Mouse (Mus musculus) heart, embryonic 16.5 days (tissue): Measurements from ENCODE around the gene Cysrt1. TPM values are rescaled to one million over a fixed set of nuclear protein-coding genes. Genes with fewer than 3 reads are reported as not detected.
A peak's percentile ranks its signal among the peaks of the same experiment; 100 is the strongest.

Experiments used
- ATAC-seq: fragments of 200-750 bp; cut with Nextera tagmentation; replicated peaks from 2 replicates; pipeline ENCODE4 v1.8.0; 2017; ENCODE audit warnings: moderate number of reproducible peaks; ENCODE audit not compliant: insufficient read depth, low FRiP score; ENCODE audit errors: extremely low read depth
- H3K27ac ChIP-seq: fragments of 300-500 bp; sonication (generic); 2 replicates; pipeline ENCODE4 v1.5.1; 2014; ENCODE audit warnings: mild to moderate bottlenecking, low read length, control low read depth, moderate library complexity
- H3K27me3 ChIP-seq: fragments of 300-500 bp; sonication (generic); 2 replicates; pipeline ENCODE4 v1.6.1; 2014; ENCODE audit warnings: low read length, mixed read lengths; ENCODE audit not compliant: control insufficient read depth, insufficient read depth
- H3K36me3 ChIP-seq: fragments of 300-500 bp; sonication (generic); 2 replicates; pipeline ENCODE4 v1.6.1; 2014; ENCODE audit not compliant: control insufficient read depth, insufficient read depth
- H3K4me1 ChIP-seq: fragments of 300-500 bp; sonication (generic); 2 replicates; pipeline ENCODE4 v1.6.1; 2014; ENCODE audit warnings: low read length, mixed read lengths; ENCODE audit not compliant: control insufficient read depth, insufficient read depth
- H3K4me2 ChIP-seq: fragments of 300-500 bp; sonication (generic); 2 replicates; pipeline ENCODE4 v1.6.1; 2014; ENCODE audit warnings: low read depth, mild to moderate bottlenecking, control low read depth, low read length
- H3K4me3 ChIP-seq: fragments of 300-500 bp; sonication (generic); 2 replicates; pipeline ENCODE4 v1.5.1; 2014; ENCODE audit warnings: mild to moderate bottlenecking, control low read depth, low read length
- H3K9ac ChIP-seq: fragments of 300-500 bp; sonication (generic); 2 replicates; pipeline ENCODE4 v1.6.1; 2014; ENCODE audit warnings: low read length, control low read depth
- H3K9me3 ChIP-seq: fragments of 300-500 bp; sonication (generic); replicated peaks from 2 replicates; pipeline ENCODE4 v1.6.1; 2016; ENCODE audit warnings: low read length; ENCODE audit not compliant: control insufficient read depth
- WGBS: fragments of 180-500 bp; shearing (Covaris S2); extraction: QIAGEN DNeasy Blood & Tissue Kit; methylation state at CpG from one replicate; pipeline ENCODE4 v1.1.7; 2014; 5-methylcytosine and 5-hydroxymethylcytosine counted together
- polyA plus RNA-seq: library from polyadenylated mRNA; unstranded; fragments of >200 nt; fragmentation: Nextera tagmentation; extraction: Ambion mirVana; gene quantifications from 2 replicates; pipeline ENCODE4 v1.2.1, GENCODE M21; 2015

The Cysrt1 gene
- polyA plus RNA-seq, 1 experiment from 2014 or later: not detected

- H3K36me3 ChIP-seq: peaks cover 33% of the 10 kb centered on the region
- H3K4me3 ChIP-seq: no peak overlapping the region
- WGBS: 71% methylated on average over 1 of the region's 1 CpGs
- ATAC-seq: no peak
- H3K9me3 ChIP-seq: no peaks in the 10 kb centered on the region
- no peak overlapping the region for H3K4me2 ChIP-seq
- no peak overlapping the region; the same call in 1 of the 2 replicates for H3K27ac ChIP-seq
- H3K9ac ChIP-seq: no peak overlapping the region
- H3K27me3 ChIP-seq: peaks cover 36% of the 10 kb centered on the region
- H3K4me1 ChIP-seq: peaks cover 11% of the 10 kb centered on the region; the same call in 1 of the 2 replicates
Observed at GRCm38 (mm10) chr2:25286314-25286713, 44.1 kb upstream of the Cysrt1 start.

GRCm38 (mm10) chr2:25285551-25285950, 43.3 kb upstream of the Cysrt1 start:
- Histone ChIP-seq H3K9me3 (no peaks in the 10 kb centered on the region), H3K27me3 (peaks cover 29% of the 10 kb centered on the region), H3K36me3 (peaks cover 41% of the 10 kb centered on the region), H3K4me1 (peaks cover 8% of the 10 kb centered on the region; the same call in 1 of the 2 replicates), H3K9ac (no peak overlapping the region), H3K4me3 (no peak overlapping the region), H3K27ac (no peak overlapping the region), H3K4me2 (no peak overlapping the region)
- 86% methylated on average over 2 of the region's 2 CpGs for WGBS
- ATAC-seq: no peak

GRCm38 (mm10) chr2:25278928-25279882, 37.0 kb upstream of the Cysrt1 start:
- no peaks in the 10 kb centered on the region for H3K27me3 ChIP-seq
- no peaks in the 10 kb centered on the region for H3K4me1 ChIP-seq
- no peak overlapping the region for H3K27ac ChIP-seq
- no peaks in the 10 kb centered on the region for H3K9me3 ChIP-seq
- H3K4me3 ChIP-seq: no peak overlapping the region
- ATAC-seq: peak; percentile 58; the same call in 1 of the 2 replicates
- no peak overlapping the region for H3K9ac ChIP-seq
- WGBS: 60% methylated on average over 13 of the region's 13 CpGs
- no peak overlapping the region for H3K4me2 ChIP-seq
- H3K36me3 ChIP-seq: peaks cover 72% of the 10 kb centered on the region

GRCm38 (mm10) chr2:25273010-25273409, 30.8 kb upstream of the Cysrt1 start:
- Histone ChIP-seq H3K9me3 (no peaks in the 10 kb centered on the region), H3K9ac (peak overlapping the region; percentile 82), H3K4me2 (peak overlapping the region; percentile 96), H3K4me3 (peak overlapping the region; percentile 78), H3K27me3 (no peaks in the 10 kb centered on the region), H3K27ac (peak overlapping the region; percentile 65), H3K36me3 (peaks cover 40% of the 10 kb centered on the region), H3K4me1 (peaks cover 17% of the 10 kb centered on the region)
- 32% methylated on average over 16 of the region's 16 CpGs for WGBS
- ATAC-seq: no peak

- Histone ChIP-seq H3K4me2 (peak overlapping the region; percentile 96), H3K36me3 (peaks cover 35% of the 10 kb centered on the region)
Observed at GRCm38 (mm10) chr2:25272515-25272914, 30.3 kb upstream of the Cysrt1 start.

GRCm38 (mm10) chr2:25271827-25272511, 29.7 kb upstream of the Cysrt1 start, which contains the start of the genes Ssna1 and Anapc2:
Gene Ssna1, minus strand, starts transcription at chr2:25272438.
Gene Anapc2, plus strand, starts transcription at chr2:25272478.
- ATAC-seq: peak; percentile 96
- peak within 1 kb of the TSS; percentile 96 for H3K4me2 ChIP-seq
- WGBS: under 1% methylated on average over 55 of the region's 55 CpGs
- peaks cover 33% of the 10 kb centered on the region for H3K36me3 ChIP-seq
- H3K4me3 ChIP-seq: peak within 1 kb of the TSS; percentile 78
- H3K9me3 ChIP-seq: no peaks in the 10 kb centered on the region
- no peaks in the 10 kb centered on the region for H3K27me3 ChIP-seq
- peak within 1 kb of the TSS; percentile 82 for H3K9ac ChIP-seq
- H3K4me1 ChIP-seq: peaks cover 25% of the 10 kb centered on the region
- peak within 1 kb of the TSS; percentile 86 for H3K27ac ChIP-seq

More at GRCm38 (mm10) chr2:25272515-25272914, 30.3 kb upstream of the Cysrt1 start:
- H3K4me3 ChIP-seq: peak overlapping the region; percentile 78
- no peaks in the 10 kb centered on the region for H3K9me3 ChIP-seq
- peak overlapping the region; percentile 82 for H3K9ac ChIP-seq
- H3K27me3 ChIP-seq: no peaks in the 10 kb centered on the region
- H3K4me1 ChIP-seq: peaks cover 19% of the 10 kb centered on the region
- WGBS: 0% methylated on average over 23 of the region's 29 CpGs
- H3K27ac ChIP-seq: peak overlapping the region; percentile 65
- peak; percentile 47 for ATAC-seq

- no peak overlapping the region for H3K9ac ChIP-seq
- no peak overlapping the region for H3K4me2 ChIP-seq
- no peaks in the 10 kb centered on the region for H3K9me3 ChIP-seq
- peaks cover 43% of the 10 kb centered on the region for H3K4me1 ChIP-seq
- peaks cover 8% of the 10 kb centered on the region for H3K27me3 ChIP-seq
- 67% methylated on average over 4 of the region's 4 CpGs for WGBS
- ATAC-seq: no peak
- H3K27ac ChIP-seq: no peak overlapping the region
- H3K4me3 ChIP-seq: no peak overlapping the region
- H3K36me3 ChIP-seq: peaks cover 11% of the 10 kb centered on the region; the same call in 1 of the 2 replicates
Observed at GRCm38 (mm10) chr2:25267746-25268309, 25.6 kb upstream of the Cysrt1 start.

- H3K27ac ChIP-seq: no peak overlapping the region
- H3K27me3 ChIP-seq: peaks cover 8% of the 10 kb centered on the region
- H3K4me1 ChIP-seq: peaks cover 43% of the 10 kb centered on the region
- no peak overlapping the region for H3K9ac ChIP-seq
- peaks cover 11% of the 10 kb centered on the region; the same call in 1 of the 2 replicates for H3K36me3 ChIP-seq
- no peak overlapping the region for H3K4me3 ChIP-seq
- no peaks in the 10 kb centered on the region for H3K9me3 ChIP-seq
- H3K4me2 ChIP-seq: no peak overlapping the region
- ATAC-seq: no peak
Observed at GRCm38 (mm10) chr2:25267241-25267640, 25.0 kb upstream of the Cysrt1 start.
